Mouse (Mus musculus): ENCODE measurements around the gene Clip4.
A peak's percentile ranks its signal among the peaks of the same experiment; 100 is the strongest.

The Clip4 gene

DNA sequence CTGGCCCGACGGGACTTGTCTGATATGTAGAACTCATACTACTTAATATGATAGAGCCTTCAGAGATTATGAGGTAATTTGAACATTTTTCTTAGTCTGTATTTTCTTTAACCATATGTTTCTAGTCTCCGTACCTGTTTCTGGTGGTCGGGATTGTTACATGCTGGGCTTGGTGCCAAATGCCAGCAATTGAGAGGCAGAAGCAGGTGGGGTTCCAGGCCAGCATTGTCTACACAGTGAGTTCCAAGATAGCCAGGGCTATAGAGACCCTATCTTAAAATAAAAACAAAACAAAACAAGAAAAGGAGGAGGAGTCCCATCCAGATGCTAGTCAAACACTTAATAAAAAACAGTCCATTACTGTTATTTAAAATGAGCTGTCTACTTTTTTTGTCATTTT, 23.3 kb downstream of the Clip4 start:
- DNase-seq (ENCODE audit: low read depth): no peak

DNA sequence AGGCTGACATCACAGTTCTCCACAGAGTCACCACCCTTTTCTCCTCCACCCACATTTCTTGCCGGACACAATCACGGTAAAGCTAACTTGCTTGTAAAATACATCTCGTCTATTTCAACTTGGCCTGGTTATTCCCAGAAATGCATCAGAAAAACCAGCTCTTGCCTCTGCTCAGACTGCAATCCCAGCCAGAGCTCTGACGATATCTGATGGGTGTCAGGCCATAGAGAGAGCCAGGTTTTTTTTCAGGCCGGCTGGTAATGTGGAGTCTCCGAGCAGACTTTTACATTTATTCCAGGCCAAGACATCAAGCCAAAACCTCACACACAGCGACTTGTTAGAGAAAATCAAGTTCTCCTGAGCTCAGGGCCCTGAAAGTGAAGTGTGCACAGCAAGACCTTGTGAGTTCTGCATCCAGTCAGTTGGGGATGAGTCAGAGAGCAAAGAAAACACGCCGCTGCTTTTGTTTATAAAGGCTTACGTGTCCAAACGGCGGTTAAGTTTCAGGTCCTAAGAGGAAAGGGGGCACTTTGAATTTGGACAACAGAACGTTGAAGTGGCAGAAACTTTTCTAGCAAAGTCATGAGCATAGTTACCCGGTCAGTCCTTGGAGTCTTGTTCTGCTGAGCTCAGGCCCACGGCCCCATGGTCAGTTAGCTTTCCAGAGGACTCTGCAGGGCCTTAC, 27.4 kb downstream of the Clip4 start:
- no peak for DNase-seq (ENCODE audit: low read depth)

DNA sequence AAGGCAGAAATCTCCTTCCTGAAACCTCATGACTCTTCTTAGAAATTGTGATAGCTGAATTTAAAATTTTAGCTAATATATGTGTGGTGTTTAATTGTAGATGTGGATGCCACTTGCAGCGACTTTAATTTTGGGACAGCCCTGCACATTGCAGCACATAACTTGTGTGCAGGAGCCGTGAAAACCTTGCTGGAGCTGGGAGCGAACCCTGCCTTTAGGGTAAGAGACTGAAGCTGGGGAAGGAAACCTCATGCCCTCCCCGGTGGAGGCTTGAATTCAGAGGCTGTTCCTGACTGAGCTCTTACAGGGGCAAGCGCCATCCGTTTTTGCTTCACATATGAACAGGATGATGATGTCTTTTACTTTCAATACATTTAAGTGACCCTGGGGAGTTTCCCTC, 35.2 kb downstream of the Clip4 start:
- no peak for DNase-seq (ENCODE audit: low read depth)

DNA sequence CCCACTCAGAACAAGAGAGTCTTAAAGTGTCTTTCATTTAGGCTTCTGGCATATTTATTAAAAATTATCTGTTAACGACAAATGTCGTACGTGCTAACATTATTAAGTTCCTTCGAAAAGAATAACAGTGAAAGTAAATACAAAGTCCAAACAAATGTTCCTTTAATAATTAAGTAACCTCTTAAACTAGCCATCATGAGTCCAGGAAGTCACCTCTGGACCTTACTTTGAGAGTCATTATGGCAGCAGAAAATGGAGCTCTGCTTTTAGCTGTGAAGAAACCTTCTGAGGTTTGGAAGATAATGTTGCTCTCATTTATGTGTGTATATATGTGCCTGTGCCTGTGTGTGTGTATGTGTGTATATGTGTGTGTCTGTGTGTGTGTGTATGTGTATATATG, 35.6 kb downstream of the Clip4 start:
- DNase-seq (ENCODE audit: low read depth): no peak

DNA sequence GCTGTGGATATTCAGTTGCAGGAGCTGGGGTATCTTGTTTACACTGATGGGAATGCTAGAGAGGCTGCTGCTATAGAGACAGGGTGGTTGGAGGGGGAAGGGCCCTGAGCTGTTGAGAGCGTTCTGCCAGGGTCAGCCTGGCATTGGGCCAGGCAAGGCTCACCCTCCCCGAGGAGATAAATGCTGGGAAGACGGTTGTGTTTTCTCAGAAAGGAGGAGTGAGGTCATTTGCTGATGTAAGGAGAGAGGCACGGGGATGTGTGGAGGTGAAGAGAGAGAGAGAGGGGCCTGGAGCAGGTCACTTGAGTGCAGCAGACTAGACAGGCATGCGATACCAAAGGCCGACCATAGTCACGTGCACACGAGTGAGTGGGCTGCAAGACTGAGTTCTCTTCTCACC, 42.8 kb downstream of the Clip4 start:
- DNase-seq (ENCODE audit: low read depth): no peak

DNA sequence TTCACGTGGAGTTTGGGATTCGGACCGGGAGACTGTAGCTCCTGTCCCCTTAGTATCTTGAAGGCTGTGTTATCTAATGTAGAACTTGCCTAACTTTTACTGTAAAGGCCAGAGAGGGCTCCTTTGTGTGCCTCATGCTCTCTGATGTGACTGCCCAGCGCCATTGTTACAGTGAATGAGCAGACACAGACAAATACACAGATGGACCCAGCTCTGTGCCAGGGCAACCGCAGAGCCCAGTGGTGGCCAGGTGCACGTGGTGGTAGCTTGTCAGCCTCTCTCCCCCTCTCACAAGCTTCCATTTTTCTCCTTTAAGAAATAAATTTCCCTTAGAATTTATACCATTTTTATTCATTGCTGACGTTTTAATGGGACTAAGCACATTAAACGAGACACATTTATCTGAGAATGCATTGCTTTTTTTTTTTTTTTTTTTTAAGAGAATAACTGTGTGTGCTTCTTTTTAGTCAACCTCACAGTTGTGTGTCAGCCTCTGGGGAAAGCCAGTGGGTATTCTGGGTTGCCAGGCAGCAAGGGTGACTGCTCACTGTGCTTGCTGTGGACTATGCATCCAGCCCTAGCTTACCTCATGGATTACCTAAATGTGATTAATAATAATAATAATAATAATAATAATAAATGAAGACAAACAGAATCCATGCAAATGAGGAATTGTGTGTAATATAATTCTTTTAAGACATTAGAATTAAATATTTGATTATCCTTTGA, 48.0 kb downstream of the Clip4 start:
- DNase-seq (ENCODE audit: low read depth): no peak

- DNase-seq (ENCODE audit: low read depth): no peak
Measured at GRCm38 (mm10) chr17:71823622-71824306, 55.5 kb downstream of the Clip4 start.

DNA sequence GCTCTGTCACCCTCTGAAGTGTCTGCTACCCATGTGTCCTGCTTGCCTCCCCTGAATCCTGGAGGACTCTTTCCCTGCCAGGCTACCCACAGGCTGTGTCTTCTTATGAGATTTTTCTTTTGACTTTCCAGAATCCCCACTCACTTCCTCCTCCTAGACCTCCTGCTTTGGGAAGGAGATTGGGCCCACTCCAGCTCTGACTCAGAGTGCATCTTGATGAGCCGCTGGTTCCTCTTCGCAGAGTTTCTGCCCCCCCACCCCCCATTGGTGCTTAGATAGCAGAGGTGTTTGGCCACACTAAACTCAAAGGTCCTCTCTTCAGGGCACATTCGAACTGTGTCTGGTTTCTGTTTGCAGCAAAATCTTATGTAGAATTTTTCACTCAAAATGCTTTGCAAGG, 58.3 kb downstream of the Clip4 start:
- no peak for DNase-seq (ENCODE audit: low read depth)

DNA sequence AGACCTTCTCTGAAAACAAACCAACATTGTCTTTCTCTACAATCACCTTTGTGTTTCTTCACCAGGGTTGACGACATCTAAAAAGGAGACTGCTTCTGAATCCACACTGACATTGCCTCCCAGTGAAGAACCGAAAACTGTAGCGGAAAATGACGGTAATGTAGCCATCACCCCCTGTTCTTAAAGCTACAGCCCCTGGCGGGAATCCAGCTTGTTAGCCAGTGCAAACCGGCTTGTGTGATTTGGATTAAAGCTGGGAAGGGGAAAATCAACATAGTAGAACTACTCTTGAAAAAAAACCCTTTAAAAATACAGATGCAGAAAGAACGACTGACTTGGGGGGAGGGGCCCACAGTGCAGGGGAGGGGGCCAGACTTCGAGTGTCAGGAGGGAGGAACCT, 59.4 kb downstream of the Clip4 start:
- no peak for DNase-seq (ENCODE audit: low read depth)

GRCm38 (mm10) chr17:71828647-71829414, 60.6 kb downstream of the Clip4 start:
- no peak for DNase-seq (ENCODE audit: low read depth)

GRCm38 (mm10) chr17:71831960-71832359, 63.7 kb downstream of the Clip4 start:
- DNase-seq (ENCODE audit: low read depth): no peak

DNA sequence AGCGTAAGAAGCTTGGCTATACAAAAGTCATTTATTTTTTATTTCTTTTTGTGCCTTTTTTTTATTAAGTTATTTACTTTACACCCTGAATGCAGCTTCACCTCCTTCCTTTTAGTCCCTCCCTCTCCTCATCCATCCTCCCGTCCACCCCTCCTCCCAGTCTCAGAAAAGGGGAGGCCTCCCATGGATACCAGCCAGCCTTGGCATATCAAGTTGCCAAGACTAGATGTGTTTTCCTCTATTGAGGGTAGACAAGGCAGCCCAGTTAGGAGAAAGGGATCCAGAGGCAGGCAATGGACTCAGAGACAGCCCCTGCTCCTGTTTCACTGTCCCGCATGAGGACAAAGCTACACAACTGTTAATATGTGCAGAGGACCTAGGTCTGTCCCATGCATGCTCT, 93.9 kb downstream of the Clip4 start:
- DNase-seq (ENCODE audit: low read depth): no peak

GRCm38 (mm10) chr17:71862895-71863294, 94.6 kb downstream of the Clip4 start:
- DNase-seq (ENCODE audit: low read depth): no peak

DNA sequence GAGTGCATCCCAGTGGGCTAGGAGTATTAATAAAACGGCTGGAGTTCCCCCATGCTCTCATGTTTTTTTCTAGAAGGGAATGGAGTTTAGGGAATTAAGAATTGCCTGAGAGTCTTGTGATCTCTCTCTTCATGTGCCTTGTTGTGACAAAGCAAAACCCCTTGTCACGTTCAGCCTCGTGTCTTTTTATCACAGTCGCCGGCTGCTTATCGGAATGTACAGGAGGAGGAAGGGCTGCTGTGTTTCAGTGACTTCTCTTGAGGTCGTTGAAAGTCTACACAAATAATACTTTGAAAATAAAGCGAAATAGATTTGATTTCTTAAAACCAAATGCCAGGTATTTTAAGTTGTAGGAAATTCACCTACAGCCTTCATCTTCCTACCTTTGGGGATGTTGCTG, 95.8 kb downstream of the Clip4 start:
- DNase-seq (ENCODE audit: low read depth): no peak

- no peak for DNase-seq (ENCODE audit: low read depth)
Measured at GRCm38 (mm10) chr17:71865437-71865836, 97.2 kb downstream of the Clip4 start.

DNA sequence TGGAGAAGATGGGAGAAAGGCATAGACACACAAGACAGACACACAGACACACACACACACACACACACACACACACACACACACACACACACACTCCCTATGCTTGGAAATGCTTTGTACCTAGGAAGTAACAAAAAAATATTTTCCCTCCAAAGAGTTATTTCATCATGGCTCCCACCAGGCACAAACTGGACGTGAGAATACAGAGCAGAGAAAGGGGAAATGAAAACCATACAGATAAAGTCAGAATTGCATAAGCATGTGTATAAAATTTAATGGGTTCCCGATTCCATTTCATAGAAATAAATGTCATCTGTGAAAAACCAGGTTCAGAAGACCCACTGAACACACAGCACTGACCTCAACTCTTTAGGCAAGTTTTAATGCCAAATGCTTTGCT, 99.6 kb downstream of the Clip4 start:
- DNase-seq (ENCODE audit: low read depth): no peak

GRCm38 (mm10) chr17:71868828-71869227, 100.6 kb downstream of the Clip4 start:
- no peak for DNase-seq (ENCODE audit: low read depth)

DNA sequence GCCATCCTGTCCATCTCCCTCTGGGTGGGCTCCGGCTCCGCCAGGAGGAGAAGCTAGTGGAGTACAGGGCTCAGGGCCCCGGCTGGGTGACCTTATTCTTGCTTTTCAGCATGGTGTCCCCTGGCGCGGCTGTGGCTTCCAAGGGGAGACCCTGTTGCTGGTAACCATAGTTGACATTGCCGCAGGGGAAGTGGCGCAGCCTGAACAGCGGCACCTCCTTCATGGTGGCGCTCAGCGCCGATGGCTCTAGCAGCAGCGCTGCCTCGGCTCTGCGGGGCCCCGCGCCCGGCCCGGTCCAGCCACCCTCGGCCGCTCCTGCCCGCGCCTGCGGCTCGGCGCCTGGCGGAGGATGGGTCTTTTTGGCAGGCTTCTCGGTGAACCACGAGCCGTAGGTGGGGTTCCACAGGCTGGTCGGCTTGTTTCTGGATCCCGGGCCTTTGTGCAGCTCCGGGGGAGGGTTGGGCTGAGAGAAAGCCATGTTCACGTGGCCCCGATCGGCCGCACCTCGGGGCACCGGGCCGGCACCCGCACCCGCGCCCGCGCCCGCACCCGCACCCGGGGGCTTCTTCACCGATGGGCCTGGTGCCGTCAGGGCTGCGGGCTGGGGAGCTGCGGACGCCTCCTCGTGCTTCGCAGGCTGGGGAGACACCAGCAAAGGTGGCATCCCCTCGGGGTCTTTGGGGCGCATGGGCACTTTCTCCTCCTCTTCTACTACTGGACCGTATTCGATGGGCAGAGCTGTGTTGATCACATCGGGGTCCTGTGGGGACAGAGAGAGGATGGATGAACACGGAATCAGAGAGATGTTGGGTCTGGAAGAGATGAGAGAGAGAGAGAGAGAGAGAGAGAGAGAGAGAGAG, 101.3 kb downstream of the Clip4 start:
- no peak for DNase-seq (ENCODE audit: low read depth)

DNA sequence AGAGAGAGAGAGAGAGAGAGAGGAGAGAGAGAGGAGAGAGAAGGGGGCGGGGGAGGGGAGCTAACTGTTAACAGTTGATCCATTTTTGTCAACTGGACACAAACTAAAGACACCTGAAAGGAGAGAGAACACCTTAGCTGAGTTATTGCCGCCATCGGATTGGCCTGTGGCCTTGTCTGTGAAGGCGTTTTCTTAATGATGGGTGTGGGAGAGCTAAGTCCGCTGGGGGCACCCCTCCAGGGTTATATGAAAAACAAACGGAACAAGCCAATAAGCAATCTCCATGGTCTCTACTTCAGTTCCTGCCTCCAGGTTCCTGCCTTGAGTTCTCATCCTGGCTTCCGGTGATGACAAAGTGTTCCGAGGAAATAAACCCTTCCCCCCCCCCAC, 102.0 kb downstream of the Clip4 start:
- no peak for DNase-seq (ENCODE audit: low read depth)

DNA sequence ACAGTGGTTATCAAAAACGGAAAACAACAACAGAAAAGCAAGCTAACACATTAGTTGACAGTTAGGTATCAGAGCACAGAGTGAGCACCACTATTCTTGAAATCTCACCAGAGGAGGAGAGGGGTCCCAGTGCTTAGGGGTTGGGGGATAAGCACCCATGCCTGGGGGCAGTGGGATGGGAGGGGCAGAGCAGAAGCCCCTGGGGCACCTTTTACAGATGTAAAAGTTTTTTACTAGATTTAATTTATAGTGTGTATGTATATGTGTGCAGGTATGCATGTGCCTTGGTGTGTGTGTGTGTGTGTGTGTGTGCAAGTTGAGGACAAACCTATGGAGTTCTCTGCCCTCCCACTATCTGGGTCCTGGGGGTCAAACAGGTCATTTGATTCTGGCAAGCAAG, 102.4 kb downstream of the Clip4 start:
- no peak for DNase-seq (ENCODE audit: low read depth)

DNA sequence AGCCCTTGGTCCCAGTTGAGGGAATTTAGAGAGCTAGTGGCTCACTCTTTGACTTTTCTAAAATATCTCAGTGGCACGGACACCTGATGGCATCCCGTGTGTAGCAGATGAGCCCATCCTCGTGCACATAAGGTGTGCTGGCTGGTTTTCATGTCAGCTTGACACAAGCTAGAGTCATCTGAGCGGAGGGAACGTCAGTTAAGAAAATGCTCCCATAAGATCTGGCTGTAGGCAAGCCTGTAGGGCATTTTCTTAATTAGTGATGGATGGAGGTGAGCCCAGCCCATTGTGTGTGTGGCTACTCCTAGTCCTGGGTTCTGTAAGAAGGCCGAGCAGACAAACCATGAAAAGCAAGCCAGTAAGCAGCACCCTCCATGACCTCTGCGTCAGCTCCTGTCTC, 103.7 kb downstream of the Clip4 start:
- DNase-seq (ENCODE audit: low read depth): no peak

- DNase-seq (ENCODE audit: low read depth): peak; percentile 50
Measured at GRCm38 (mm10) chr17:71872976-71873375, 104.7 kb downstream of the Clip4 start.

Measured in 416B (cell line).